Mouse (Mus musculus) gastrocnemius, adult 2 months (tissue): Measurements from ENCODE around the gene Snx13. TPM values are rescaled to one million over a fixed set of nuclear protein-coding genes. Genes with fewer than 3 reads are reported as not detected.

ENCODE experiments used
- DNase-seq: peaks from one replicate; pipeline ENCODE4 v3.0.0; 2022
- H3K27ac ChIP-seq: fragments of 200-600 bp; 2 replicates; pipeline ENCODE4 v1.8.1; 2022; ENCODE audit warnings: mild to moderate bottlenecking
- H3K4me3 ChIP-seq: fragments of 200-600 bp; 2 replicates; pipeline ENCODE4 v1.8.1; 2022; ENCODE audit warnings: mild to moderate bottlenecking, moderate library complexity
- CTCF ChIP-seq: fragments of 200-600 bp; IDR thresholded peaks from 2 replicates; pipeline ENCODE4 v1.8.1; 2022; ENCODE audit warnings: antibody characterized with exemption, mild to moderate bottlenecking, moderate library complexity
- intact Hi-C: fragments of 180-260 bp; cut with DNase I; formaldehyde crosslinking; loops from one replicate; pipeline ENCODE4 v1.15.1; 2025
- microRNA-seq: library from miRNA; unstranded; fragments of <30 nt; microRNA quantifications from one replicate; pipeline ENCODE4 v1.2.0, GENCODE M21; 2021
- total RNA-seq, 2 experiments: library from RNA; stranded (reverse); gene quantifications; 2 replicates each; pipeline ENCODE4 v1.2.3; 2021

Gene Snx13
- total RNA-seq, 2 experiments from 2014 or later, result 41.2 to 56.3 TPM

GRCm38 (mm10) chr12:35175938-35176337 is 129.0 kb downstream of the Snx13 start:
- no peak for TF ChIP-seq CTCF
- no peak for DNase-seq
- Histone ChIP-seq H3K4me3 (no peak overlapping the region), H3K27ac (no peak overlapping the region)
- intact Hi-C loops, result no loop called here

DNA sequence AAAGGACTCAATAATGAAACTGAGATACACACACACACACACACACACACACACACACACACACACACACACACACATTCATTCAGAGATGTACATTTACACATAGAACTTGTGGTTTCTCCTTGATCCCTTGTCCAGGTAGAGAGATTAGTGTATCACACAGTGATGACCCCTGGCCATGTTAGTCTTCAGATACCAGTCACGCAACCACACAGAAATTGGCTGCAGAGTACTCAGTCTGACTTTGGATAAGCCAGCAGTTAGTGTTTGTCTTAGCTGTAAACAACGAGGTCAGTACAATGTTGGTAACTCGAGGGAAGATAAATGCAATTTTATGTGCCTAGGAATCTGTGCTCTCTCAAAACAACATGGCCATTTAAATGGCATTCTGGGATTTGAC is 129.6 kb downstream of the Snx13 start:
- no peak overlapping the region for H3K4me3 ChIP-seq
- DNase-seq, result no peak
- TF ChIP-seq CTCF, result no peak
- no peak overlapping the region for H3K27ac ChIP-seq
- intact Hi-C loops, result no loop called here

GRCm38 (mm10) chr12:35182675-35183074 is 135.7 kb downstream of the Snx13 start:
- peak; percentile 76 for DNase-seq
- no peak overlapping the region for H3K27ac ChIP-seq
- H3K4me3 ChIP-seq, result no peak overlapping the region
- intact Hi-C loops, result loop anchor here (2.0 kb wide), 1 partner anchor 518 kb away; no protein-coding TSS in a partner anchor
- TF ChIP-seq CTCF, result peak; percentile 86

DNA sequence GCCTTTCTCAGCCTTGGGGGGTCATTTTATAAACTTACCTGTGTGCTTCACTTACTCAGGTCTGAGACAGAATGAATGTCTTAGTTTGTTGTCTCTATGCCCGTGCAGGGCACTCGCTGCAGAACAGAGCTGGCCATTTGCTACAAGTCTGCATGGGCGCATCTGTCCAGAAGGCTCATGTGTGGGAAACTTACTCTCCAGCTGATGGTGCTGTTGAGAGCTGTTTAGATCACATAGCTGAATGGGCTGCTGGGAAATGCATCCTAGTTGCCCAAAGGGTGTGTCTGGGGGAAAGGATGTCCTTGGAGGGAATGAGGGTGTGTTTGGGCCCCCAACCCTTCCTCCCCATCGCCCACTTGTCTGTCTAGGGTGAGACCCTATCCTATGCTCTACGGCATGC is 137.3 kb downstream of the Snx13 start:
- intact Hi-C loops, result no loop called here
- no peak for DNase-seq
- TF ChIP-seq CTCF, result no peak
- Histone ChIP-seq H3K27ac (no peak overlapping the region), H3K4me3 (no peak overlapping the region)

DNA sequence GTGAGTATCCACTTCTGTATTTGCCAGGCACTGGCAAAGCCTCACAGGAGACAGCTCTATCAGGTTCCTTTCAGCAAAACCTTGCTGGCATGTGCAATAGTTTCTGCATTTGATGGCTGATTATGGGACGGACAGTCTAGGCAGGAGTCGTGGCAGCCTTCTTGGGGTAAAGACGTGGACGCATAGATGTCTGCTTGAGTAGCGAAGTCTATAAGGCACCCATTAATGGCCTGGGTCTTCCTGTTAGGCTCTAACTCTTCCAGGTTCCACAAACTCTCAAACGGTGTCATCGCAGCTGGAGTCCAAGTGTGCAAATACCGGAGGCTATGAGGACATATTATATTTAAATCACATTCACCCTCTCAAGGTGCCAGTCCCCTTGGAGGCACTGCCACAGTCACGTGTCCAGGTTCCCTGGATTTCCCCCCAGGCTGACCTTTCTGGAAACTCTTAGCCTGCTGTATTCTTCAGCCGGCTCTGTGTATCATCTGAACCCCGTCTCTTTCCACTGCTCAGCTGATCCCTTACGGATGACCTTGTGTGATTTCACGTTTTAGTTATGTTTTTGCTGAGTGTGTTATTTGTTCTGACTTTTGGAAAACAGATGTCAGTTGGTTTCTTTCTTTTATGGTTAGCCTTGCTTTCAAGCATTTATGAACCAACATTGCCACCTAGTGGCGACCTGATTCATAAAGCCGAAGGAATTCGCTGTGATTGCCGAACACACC is 144.9 kb downstream of the Snx13 start:
- intact Hi-C loops, result loop anchor here (10.0 kb wide), 1 partner anchor 1807 kb away; no protein-coding TSS in a partner anchor
- peak; percentile 73 for DNase-seq
- peak overlapping the region; percentile 52 for H3K27ac ChIP-seq
- H3K4me3 ChIP-seq, result peak overlapping the region; percentile 57
- TF ChIP-seq CTCF, result peak; percentile 75

DNA sequence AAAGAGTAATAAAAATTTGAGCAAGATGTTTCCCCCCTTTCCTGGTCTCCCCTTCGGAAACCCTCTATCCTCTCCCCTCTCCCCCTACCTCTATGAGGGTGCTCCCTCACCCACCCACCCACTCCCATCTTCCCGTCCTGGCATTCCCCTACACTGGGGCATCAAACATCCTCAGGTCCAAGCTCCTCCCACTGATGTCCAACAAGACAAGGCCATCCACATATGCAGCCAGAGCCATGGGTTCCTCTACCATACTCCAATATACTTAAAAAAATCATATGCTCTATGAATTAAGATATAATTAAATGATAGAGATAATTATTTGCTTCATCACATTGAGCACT is 145.4 kb downstream of the Snx13 start:
- no peak overlapping the region for H3K27ac ChIP-seq
- peak overlapping the region; percentile 57 for H3K4me3 ChIP-seq
- no peak for TF ChIP-seq CTCF
- intact Hi-C loops, result loop anchor here (10.0 kb wide), 1 partner anchor 1808 kb away; no protein-coding TSS in a partner anchor
- no peak for DNase-seq

Small RNA genes within 50 kb of the gene (microRNA-seq; reads per million reads assigned to microRNA genes)
- gene Mir680-3, result not detected

Other genes starting within 250 kb of the Snx13 start
- 10 to 100 TPM in 1 of 2 experiments, 1 to 10 TPM in 1; 3.4 to 13.2 TPM for gene Hdac9, start 130.1 kb upstream of the Snx13 start, total RNA-seq
- gene Prps1l1, start 62.4 kb upstream of the Snx13 start, total RNA-seq, result not detected